Mouse (Mus musculus): Measurements from ENCODE around the gene Slc26a6. TPM values are rescaled to one million over a fixed set of nuclear protein-coding genes. Genes with fewer than 3 reads are reported as not detected.
A peak's percentile ranks its signal among the peaks of the same experiment; 100 is the strongest.

Gene Slc26a6
- total RNA-seq (2021): 10 to 100 TPM; 27.0 TPM
- long read RNA-seq, experiment 1, partial matches to known transcripts: 0 of 2 reads
- long read RNA-seq, experiment 1, other reads (novel, unspliced or antisense): 1 of 2 reads
- long read RNA-seq, experiment 2: 0 reads

DNA sequence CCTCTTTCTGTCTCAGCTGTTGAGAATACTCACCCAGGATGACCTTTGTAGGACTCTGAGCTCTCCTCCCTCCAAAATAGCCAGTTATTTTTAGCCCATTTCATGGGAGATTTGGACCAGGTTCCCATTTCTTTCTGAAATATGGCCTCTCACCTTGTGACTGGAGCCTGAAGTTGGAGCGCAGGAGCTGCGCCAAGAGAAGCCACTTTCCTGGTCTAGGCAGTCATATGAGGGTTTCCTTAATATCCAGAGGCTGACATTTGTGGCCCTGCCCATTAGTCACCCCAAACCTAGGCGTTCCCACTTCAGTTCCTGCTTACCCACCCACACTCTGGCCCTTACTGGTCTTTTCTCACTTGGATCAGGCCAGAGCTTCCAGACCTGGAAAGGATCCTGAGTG is at the start of gene Slc26a6:
Gene Slc26a6, plus strand, starts transcription at position 308 of the 400 bp plus-strand sequence.
- intact Hi-C loops (cut with DNase I): no loop called here
- peak; percentile 36 to 52 for DNase-seq

DNA sequence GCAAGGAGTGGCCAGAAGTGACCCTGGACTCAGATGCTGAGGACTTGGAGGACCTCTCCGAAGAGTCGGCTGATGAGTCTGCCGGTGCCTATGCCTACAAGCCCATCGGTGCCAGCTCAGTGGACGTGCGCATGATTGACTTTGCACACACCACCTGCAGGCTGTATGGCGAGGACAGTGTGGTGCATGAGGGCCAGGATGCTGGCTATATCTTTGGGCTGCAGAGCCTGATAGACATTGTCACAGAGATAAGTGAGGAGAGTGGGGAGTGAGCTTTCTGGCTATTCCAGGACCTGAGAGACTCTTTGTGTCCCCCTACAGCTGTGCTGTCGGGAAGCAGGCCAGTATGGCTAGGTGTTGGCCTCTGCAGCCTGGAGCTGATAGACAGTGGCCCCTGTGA is 47.3 kb upstream of the Slc26a6 start:
- intact Hi-C loops (cut with DNase I): no loop called here
- no peak for DNase-seq

DNA sequence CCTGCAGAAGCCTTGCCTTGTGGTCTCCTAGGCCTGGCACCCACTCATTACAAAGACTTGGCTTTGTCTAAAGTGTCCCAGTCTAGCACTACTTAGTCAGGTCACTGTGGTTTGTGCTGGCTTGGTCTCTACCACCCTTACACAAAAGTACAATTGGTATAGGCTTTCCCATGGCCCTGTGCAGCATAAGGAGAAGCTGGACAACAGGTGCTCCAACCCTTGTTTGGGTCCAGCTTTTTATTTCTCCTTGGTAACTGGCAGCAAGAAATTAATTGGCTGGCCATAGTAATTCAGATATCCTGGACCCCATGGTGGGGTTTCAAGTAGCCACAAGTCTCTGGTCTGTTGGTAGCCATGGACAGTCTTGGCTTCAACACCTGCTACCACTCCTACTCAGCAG is 46.7 kb upstream of the Slc26a6 start:
- intact Hi-C loops (cut with DNase I): no loop called here
- no peak for DNase-seq

GRCm38 (mm10) chr9:108806831-108807230 is 46.3 kb upstream of the Slc26a6 start:
- peak; percentile 47 to 63 for DNase-seq

GRCm38 (mm10) chr9:108807674-108808073 is 45.4 kb upstream of the Slc26a6 start:
- intact Hi-C loops (cut with DNase I): loop anchor here (2.0 kb wide), 1 partner anchor 55 kb away; no protein-coding TSS in a partner anchor
- no peak for DNase-seq

More at GRCm38 (mm10) chr9:108806831-108807230, 46.3 kb upstream of the Slc26a6 start:
- intact Hi-C loops (cut with DNase I): no loop called here

DNA sequence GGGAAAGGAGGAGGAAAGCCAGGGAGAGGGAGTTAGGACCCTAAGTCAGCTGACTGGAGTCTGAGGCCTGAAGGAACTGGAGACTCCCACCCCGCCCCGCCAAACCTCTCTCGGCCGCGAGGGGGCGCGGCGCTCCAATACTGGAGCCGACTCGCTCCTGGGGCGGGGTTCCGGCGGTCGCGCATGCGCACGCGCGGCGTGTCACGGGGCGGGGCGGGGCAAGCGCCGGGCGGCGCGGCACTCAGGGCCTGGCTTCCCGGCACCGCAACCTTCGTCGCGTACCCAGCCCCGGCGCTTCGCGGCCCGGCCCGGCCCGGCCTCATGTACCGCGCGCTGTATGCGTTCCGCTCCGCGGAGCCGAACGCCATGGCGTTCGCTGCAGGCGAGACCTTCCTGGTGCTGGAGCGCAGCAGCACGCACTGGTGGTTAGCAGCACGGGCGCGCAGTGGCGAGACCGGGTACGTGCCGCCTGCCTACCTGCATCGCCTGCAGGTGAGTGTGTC is 44.9 kb upstream of the Slc26a6 start, which contains the start of gene Nckipsd:
Gene Nckipsd, plus strand, starts transcription at position 206 of the 503 bp plus-strand sequence.
- intact Hi-C loops (cut with DNase I): loop anchor here (2.0 kb wide), 1 partner anchor 55 kb away; no protein-coding TSS in a partner anchor
- DNase-seq: peak; percentile 99

DNA sequence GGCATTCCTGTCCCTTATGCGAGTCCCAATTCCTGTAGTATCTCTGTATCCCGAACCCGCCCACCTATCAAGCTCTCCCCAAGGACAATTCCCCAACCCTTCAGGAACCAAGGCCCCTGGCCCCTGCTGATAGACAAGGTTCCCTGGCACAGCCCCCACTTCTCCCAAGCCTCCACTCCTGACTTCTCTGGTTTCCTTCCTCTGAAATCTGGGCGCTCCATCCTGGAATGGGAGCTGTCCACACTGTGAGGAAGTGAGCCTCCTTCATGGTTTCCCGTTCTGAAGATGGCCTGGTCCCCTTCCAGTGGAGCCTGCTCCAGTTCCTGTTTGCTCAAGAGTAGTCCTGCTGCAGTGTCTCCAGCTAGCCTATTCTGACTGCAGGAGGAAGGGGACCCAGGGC is 43.9 kb upstream of the Slc26a6 start:
- DNase-seq: peak; percentile 38 to 50

GRCm38 (mm10) chr9:108809723-108810122 is 43.4 kb upstream of the Slc26a6 start:
- intact Hi-C loops (cut with DNase I): loop anchor here (2.0 kb wide), 2 partner anchors 15 to 57 kb away; no protein-coding TSS in a partner anchor
- no peak for DNase-seq

More for the DNA sequence above, 43.9 kb upstream of the Slc26a6 start:
- intact Hi-C loops (cut with DNase I): loop anchor here (2.0 kb wide), 1 partner anchor 56 kb away; no protein-coding TSS in a partner anchor

GRCm38 (mm10) chr9:108810516-108810915 is 42.6 kb upstream of the Slc26a6 start:
- DNase-seq: no peak
- intact Hi-C loops (cut with DNase I): loop anchor here (2.0 kb wide), 1 partner anchor 14 kb away; no protein-coding TSS in a partner anchor

DNA sequence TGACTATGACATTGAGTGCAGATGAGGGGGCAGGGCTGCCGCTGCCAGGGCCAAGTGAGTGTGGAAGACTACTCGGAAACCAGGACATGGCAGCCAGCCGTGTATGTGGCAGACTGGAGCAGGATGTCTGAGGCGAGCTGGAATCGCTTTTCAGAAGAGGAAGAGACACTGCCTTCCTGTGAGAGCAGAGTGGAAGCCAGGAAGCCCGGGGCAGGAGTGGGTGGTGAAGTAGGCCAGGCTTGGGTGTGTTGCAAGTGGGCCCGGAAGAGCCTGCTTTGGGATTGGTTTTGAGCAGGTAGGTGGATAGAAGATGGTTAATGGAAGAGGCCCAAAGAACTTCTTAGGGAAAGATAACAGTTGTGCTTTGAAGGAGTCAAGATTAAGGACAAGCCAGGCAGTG is 37.5 kb upstream of the Slc26a6 start:
- no peak for DNase-seq

GRCm38 (mm10) chr9:108819495-108819894 is 33.6 kb upstream of the Slc26a6 start:
- intact Hi-C loops (cut with DNase I): no loop called here
- peak; percentile 66 to 77 for DNase-seq

More for the DNA sequence above, 37.5 kb upstream of the Slc26a6 start:
- intact Hi-C loops (cut with DNase I): no loop called here

- intact Hi-C loops (cut with DNase I): no loop called here
- no peak for DNase-seq
Measured at GRCm38 (mm10) chr9:108820077-108820476, 33.0 kb upstream of the Slc26a6 start.

DNA sequence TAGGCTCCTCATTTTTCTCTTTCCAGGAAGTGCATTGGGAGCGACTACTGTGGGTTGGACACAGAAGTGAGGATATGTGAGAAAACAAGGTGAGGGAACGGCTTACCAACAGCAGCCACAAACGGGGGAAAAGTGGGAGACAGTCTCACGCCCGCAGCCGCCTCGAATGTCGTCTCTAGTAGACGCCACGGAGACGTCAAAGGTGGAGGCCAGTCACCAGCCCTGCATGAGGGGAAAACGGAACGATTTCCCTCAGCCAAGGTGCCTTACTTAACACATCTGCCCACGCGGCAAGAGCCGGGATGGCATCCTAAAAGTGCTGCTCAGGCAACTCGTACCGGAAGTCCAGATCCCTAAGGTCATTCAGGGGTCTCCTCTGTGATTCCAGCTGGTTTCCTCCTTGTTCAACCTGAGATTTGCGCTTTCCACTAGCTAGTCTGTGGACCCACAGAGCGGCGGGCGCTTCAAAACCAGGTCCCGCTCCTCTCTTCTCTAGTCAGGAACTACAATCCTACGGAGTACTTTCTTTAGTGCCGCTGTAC is 28.9 kb upstream of the Slc26a6 start:
- DNase-seq: no peak
- intact Hi-C loops (cut with DNase I): loop anchor here (2.0 kb wide), 1 partner anchor 13 kb away; no protein-coding TSS in a partner anchor

GRCm38 (mm10) chr9:108824755-108825413 is 28.2 kb upstream of the Slc26a6 start:
- intact Hi-C loops (cut with DNase I): loop anchor here (2.0 kb wide), 1 partner anchor 14 kb away; no protein-coding TSS in a partner anchor
- no peak for DNase-seq

- peak; percentile 35 to 53 for DNase-seq
- intact Hi-C loops (cut with DNase I): loop anchor here (2.0 kb wide), 1 partner anchor 15 kb away; no protein-coding TSS in a partner anchor
Measured at GRCm38 (mm10) chr9:108825820-108826699, 27.0 kb upstream of the Slc26a6 start, which contains the start of gene Celsr3. Gene Celsr3, plus strand, starts transcription at chr9:108826320.

DNA sequence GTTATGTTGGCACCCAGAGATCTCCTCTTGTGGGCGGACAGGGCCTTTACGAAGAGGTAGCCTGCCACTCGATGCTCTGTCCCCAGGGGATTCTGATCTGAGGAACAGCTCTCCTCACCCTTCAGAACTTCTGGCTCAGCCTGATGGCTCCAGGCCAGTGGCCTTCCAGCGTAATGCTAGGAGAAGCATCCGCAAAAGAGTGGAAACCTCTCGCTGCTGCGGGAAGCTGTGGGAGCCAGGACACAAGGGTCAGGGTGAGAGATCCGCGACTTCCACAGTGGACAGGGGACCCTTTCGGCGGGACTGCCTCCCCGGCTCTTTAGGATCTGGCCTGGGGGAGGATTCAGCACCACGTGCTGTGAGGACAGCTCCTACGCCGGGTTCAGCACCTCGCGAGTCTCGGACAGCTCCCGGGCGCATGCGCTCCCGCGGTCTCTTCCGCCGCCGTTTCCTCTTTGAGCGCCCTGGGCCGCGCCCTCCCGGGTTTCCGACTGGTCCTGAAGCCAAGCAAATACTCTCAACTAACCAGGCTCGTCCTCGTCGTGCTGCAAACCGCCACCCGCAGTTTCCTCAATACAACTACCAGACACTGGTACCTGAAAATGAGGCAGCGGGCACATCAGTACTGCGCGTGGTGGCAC is 26.3 kb upstream of the Slc26a6 start:
- intact Hi-C loops (cut with DNase I): no loop called here
- peak; percentile 85 to 87 for DNase-seq

GRCm38 (mm10) chr9:108827454-108827853 is 25.6 kb upstream of the Slc26a6 start:
- intact Hi-C loops (cut with DNase I): no loop called here
- no peak for DNase-seq

DNA sequence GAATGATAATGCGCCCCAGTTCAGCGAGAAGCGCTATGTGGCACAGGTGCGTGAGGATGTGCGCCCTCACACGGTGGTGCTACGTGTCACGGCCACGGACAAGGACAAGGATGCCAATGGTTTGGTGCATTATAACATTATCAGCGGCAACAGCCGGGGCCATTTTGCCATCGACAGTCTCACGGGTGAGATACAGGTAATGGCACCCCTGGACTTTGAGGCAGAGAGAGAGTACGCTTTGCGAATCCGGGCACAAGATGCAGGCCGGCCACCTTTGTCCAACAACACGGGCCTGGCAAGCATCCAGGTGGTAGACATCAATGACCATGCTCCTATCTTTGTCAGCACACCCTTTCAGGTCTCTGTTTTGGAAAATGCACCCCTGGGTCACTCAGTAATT is 25.2 kb upstream of the Slc26a6 start:
- intact Hi-C loops (cut with DNase I): no loop called here
- DNase-seq: no peak

GRCm38 (mm10) chr9:108831637-108832036 is 21.4 kb upstream of the Slc26a6 start:
- DNase-seq: no peak
- intact Hi-C loops (cut with DNase I): no loop called here
